Mouse (Mus musculus): ENCODE measurements at regions not wholly inside any gene's neighbourhood (a gene's known extent, or its start where the extent isn't known, plus 50 kb on each side); places are given as distances from the start of the nearest gene placed in this dataset.

- DNase-seq (ENCODE audit: low read depth, low spot score) = no peak
Measured at GRCm38 (mm10) chr3:143947079-143947937, 257.7 kb downstream of the Lmo4 start.

DNA sequence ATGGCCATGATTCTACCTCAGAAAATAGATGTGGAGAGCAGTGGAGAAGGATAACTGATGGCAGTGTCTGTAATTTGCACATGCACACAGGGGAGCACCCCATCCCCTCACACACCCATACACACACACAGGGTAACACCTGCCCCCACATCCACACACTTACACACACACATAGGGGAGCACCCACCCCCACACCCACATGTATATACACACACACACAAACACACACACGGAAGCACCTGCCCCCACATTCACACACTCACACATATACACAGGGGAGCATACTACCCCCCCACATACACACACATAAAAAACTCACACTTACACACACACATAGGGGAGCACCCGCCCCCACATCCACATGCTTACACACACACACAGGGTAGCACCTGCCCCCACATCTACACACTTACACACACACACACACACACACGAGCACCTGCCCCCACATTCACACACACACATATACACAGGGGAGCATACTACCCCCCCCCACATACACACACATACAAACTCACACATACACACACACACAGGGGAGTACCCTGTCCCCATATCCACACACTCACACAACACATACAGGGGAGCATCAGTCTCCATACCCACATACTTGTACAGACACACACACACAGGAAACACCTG lies 265.8 kb downstream of the Lmo4 start:
- no peak for DNase-seq (ENCODE audit: low read depth, low spot score)

DNA sequence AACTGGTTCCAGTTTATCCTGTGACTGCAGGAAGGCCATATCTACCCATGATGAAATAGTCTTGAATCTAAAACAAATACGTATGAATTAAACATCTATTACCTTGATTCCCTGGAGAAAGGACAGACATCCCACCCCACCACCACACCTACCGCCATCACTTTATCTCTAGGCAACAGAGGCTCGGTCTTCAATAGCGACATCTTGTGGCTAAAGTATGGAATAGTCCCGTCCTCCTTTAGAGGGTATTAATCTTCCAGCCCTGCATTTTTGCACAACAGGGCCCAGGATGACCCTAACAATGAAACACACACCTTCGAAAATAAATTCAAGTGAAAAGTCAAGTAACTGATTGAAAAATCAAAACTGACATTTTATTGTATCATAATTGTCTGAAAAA lies 279.7 kb downstream of the Lmo4 start:
- DNase-seq (ENCODE audit: low read depth, low spot score) = no peak

GRCm38 (mm10) chr3:143919744-143920143 lies 285.3 kb downstream of the Lmo4 start:
- no peak for DNase-seq (ENCODE audit: low read depth, low spot score)

- DNase-seq (ENCODE audit: low read depth, low spot score) = peak; percentile 40
Measured at GRCm38 (mm10) chr3:143914341-143915217, 290.4 kb downstream of the Lmo4 start.

- DNase-seq (ENCODE audit: low read depth, low spot score) = no peak
Measured at GRCm38 (mm10) chr3:143913044-143913574, 291.9 kb downstream of the Lmo4 start.

GRCm38 (mm10) chr3:143912433-143912832 lies 292.6 kb downstream of the Lmo4 start:
- DNase-seq (ENCODE audit: low read depth, low spot score) = peak; percentile 80

DNA sequence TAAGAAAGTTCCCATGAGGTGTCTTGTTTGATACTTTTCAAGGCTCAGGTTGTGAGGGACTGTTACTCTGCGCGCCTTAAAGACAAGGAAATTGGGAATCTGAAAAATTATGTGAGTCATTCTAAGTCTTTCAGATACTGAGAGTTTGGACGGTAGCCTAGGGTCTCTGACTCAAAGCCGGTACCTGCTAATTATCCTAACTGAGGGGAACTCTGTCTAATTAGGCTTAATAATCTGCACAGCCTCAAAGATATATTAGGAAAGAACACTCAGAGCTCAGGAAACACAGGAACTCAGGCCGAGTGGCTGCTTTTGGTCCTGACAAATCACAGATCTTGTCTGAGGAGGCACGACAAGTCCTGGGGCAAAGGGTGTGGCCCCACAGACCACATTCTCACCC lies 295.7 kb downstream of the Lmo4 start:
- DNase-seq (ENCODE audit: low read depth, low spot score) = peak; percentile 9

GRCm38 (mm10) chr3:143903421-143903820 lies 301.6 kb downstream of the Lmo4 start:
- DNase-seq (ENCODE audit: low read depth, low spot score) = no peak

DNA sequence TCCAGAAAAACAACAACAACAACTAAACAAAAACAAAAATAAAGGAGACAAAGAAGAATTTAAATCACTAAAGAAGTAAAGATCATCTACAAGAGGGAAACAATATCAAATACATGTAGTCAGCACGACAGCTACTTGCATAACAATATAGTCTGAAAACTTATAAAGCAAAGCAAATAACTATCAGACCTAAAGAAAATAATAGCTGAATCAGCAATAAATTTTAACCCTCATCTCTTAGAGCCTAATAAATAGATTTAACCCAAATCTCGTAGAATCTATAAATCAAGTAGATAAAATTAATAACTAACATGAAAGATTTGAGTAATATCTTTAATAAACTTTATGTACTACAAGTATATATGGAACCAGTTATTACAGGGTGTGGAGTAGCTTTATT lies 324.2 kb downstream of the Lmo4 start:
- no peak for DNase-seq (ENCODE audit: low read depth, low spot score)

- DNase-seq (ENCODE audit: low read depth, low spot score) = no peak
Measured at GRCm38 (mm10) chr3:143873876-143874275, 331.1 kb downstream of the Lmo4 start.

DNA sequence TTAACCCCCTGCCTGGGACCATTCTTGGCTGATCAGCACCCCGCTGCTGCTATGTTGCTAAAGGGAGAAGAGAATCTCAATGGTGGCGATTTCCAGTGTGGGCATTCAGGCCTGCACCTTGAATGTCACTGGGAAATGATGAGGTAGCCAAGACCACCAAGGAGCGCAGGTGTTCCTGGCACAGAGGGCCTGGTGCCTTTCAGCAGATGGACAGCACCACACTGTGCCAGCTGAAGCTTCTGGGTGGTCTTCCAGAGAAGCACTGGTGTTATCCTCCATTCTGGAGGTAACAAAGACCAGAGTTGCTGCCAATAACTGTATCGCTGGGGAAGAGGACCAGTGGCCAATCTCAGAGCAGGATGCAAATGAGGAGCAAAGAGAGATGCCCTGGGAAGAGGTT lies 338.5 kb downstream of the Lmo4 start:
- DNase-seq (ENCODE audit: low read depth, low spot score) = no peak

- DNase-seq (ENCODE audit: low read depth, low spot score) = peak; percentile 10
Measured at GRCm38 (mm10) chr3:143865626-143866025, 339.4 kb downstream of the Lmo4 start.

DNA sequence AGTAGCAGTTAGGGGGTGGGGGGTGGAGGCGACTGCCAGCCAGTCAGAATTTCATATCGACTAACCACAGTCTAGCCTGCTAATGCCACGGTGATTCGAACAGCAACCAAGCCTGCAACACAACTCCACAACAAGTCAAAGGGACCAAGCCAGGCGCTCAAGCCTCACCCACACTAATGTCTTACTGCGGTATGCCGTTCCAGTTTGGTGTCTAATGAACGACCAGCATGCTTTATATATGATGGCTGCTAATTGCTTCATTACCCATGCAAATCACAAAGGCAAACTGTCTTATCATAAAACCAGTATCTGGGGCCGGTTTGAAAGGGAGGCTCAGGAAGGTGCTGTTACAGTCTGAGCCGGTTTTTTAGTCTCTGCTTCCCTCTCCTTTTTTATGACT lies 340.5 kb downstream of the Lmo4 start:
- DNase-seq (ENCODE audit: low read depth, low spot score) = no peak

- DNase-seq (ENCODE audit: low read depth, low spot score) = no peak
Measured at GRCm38 (mm10) chr3:143862531-143862930, 342.5 kb downstream of the Lmo4 start.

DNA sequence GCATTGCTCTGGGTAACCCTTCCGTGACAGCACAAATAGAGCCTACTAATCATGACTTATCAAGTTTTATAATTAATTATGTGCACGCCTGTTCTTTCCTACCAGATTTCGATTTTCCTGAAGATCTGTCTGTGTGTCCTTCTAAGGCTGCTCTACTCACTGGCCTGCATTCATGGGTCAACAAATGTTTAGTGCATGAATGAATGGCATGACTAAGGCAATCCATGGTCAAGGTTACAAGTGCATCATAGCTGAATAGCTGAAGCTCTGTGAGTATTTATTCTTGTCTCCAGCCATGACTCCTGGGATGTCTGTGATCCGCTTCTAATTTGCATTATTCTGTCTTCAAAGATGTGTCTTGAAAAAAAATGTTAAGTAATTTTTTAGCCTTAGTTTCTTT lies 343.2 kb downstream of the Lmo4 start:
- no peak for DNase-seq (ENCODE audit: low read depth, low spot score)

DNA sequence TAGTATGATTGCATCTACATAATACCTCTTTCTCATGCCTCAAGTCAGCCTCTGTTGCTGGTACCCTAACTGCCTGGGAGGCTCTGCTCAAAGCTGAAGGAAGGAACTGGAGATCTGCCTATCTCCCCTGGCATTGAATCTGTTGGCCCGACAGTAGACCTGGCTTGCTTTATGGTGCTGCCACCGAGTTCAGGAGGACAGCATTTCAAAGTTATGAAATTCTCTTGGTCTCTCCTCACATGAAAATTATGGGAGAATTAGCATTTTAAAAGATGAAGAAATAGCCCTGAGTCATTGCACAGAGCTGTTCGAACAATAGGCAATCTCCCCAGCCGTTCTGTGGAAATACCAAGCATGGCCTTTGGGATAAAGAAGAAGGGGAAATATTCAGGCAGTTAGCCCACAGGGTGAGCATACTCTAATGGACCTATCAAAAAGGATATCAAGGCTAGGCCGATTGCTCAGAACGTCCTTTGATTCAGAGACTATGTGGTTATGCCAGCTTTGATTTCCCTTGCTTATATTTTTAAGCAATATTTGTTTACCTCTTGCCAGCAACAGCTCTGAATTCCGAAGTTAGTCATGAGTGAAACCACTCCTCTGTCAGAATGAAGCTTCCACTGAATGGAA lies 369.3 kb downstream of the Lmo4 start:
- DNase-seq (ENCODE audit: low read depth, low spot score) = no peak

DNA sequence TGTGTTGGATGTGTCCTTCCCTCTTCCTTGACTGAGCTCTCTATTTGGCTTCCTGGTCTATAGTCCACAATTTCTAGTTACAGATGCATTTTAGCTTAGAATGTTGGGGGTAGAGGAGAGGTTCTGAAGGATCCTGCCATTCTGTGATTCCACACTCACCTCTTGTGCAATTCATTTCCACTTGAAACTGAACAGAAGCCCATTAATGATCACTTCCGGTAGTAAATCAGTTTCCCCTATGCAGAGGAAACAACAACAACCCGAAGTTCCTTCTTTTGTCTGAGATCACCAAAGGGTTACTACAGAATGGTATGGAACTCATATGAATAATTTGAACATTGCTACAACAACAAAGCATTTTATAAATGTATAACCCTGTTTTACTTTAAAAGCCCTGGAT lies 370.3 kb downstream of the Lmo4 start:
- DNase-seq (ENCODE audit: low read depth, low spot score) = no peak

GRCm38 (mm10) chr3:143823395-143823777 lies 381.6 kb downstream of the Lmo4 start:
- DNase-seq (ENCODE audit: low read depth, low spot score) = no peak

- DNase-seq (ENCODE audit: low read depth, low spot score) = no peak
Measured at GRCm38 (mm10) chr3:143822564-143823394, 382.2 kb downstream of the Lmo4 start.

DNA sequence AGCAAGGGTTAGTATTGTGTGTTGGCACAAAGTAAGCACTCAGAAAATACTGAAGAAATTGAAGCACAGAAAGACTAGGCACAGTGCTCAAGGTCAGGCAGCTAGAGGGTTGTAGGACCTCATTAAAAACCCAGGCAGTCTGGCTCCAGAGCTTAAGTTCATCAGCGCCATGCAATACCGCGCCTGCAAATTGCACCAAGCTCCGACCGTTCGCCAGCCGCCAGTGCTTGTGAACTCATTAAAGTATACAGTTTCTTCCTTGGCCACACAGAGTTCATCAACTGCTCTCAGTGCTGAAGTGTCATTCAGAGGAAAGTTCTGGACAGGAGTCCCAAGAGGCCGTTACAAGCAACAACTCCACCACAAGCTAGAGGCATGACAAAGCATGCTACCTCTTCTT lies 397.5 kb downstream of the Lmo4 start:
- no peak for DNase-seq (ENCODE audit: low read depth, low spot score)
